Mouse (Mus musculus) forelimb bud, embryonic 11.5 days (tissue): ENCODE measurements around the gene Pitpnc1.

Source experiments
- DNase-seq: peaks from one replicate; pipeline ENCODE4 v3.0.0-alpha.2; 2012; ENCODE audit warnings: low read depth, low spot score

The Pitpnc1 gene

DNA sequence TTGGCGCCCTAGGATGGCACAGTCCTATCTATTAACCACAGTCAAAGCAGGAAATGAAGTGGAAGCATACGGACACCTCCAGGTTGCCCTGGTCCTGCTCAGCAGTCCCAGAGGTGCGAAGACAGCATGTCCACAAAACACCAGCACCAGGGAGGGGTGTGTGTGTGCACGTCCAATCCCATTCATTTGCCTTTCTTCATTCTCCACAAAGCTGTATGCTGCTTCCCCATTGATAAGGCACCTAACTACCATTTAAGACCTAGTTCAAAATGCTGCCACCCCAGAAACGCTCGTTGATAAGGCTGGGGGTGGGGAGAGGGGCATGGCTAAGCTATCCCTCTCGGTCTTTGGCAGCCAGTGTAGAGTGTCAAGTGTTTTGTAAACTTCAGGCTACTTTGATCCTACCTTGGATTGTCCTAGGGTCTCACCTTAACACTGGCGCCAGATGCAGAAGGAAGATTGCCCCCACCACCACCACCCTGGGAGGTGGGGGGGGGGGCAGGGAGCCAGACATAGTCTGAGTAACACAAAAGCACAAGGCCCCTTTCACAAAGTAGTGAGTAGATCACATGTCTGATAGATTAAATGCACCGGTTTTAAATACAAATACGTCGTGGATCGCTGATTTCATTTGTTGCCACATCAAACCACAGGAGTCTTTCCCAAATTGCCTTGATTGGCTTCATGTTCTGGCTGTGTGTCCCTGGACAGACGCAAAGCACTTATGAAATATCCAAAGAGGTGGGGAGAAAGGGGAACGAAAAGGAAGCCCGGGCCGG lies 2.1 kb downstream of the Pitpnc1 start:
- no peak for DNase-seq

DNA sequence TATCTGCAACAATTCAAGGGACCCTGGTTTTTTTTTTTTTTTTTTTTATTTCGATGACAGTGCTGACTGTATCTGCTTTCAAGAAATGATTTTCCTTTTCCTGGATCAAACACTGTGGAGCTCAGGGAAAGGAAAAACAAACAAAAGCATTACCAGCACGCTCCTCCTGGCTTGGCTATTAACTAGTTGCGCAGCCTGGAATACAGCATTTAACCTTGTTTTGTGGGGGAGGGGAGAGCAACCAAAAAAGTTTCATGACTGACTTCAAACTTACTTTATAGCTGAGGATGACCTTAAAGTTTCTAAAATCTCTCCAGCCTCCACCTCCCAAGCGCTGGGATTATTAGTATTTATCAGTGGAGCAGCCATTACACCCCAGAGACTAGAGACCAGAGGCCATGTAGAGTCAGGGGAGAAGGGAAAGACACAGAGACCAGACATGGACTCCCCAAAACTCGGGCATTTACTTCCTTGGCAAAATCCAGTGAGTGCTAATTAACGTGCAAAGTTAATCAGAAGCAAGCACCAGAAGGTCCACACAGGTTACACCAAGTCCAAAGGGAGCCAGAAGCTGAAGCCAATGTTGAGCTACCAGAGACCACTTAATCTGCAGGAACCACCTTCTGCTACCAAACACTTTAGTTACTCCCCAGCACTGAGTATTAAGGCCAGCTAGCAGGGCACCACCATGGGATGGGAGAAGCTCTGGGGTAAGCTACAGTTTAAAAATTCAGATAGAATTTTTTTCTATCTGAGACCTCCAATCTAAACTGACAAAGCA lies 3.7 kb downstream of the Pitpnc1 start:
- no peak for DNase-seq

DNA sequence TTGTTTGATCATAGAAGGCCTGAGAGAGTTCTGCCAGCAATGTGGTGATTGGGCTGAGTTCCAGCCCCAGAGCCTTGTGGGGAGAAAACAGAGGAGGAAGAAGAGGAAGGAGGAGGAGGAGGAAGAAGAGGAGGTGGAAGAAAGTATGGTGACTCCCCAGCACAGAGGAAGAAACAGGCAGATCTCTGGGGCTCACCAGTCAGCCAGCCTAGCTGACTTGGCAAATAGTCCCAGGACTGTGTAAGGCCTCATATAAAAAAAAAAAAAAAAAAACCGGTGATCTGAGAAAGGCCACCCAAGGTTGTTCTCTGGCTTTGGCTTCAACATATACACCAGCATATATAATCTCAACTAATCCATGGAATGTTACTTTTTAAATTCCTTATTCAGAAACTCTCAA lies 4.5 kb downstream of the Pitpnc1 start:
- DNase-seq = no peak

DNA sequence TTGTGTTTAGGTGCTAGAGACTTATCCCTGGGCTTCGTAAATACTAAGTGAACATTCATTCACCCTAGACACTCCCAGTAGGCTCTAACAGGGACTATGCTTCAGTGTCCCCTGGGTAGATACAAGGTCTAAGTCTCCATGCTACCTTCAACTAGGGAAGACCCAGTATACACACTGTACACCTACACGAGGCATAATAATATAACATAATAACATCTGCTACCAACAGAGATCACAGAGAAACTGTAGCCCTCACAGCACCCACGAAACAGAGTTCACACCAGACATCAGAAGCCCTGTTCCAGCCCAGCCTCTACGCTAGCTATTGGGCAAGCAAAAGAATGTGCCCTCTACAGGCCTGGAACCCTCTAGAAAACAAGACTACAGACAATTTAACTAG lies 5.5 kb downstream of the Pitpnc1 start:
- DNase-seq = no peak

DNA sequence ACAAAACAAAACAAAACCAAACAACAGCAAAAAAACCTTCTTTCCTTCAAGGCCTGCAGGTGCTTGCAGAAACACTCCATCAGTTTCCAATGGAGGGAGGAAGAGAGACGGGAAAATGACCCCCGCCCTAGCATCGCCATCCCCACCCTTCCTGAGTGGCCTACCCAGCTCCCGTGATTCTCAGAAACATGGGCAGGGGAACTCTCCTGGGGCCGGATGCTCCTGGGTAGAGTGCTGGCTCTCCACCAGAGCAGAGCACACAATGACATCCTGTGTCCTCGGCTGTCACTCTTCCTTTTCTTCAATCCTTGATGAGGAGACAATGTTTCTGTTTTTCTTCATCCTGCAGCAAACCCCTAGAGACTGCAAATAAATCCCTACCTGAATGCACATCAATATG lies 6.4 kb downstream of the Pitpnc1 start:
- DNase-seq = no peak

GRCm38 (mm10) chr11:107463251-107463681 lies 7.2 kb downstream of the Pitpnc1 start:
- no peak for DNase-seq

DNA sequence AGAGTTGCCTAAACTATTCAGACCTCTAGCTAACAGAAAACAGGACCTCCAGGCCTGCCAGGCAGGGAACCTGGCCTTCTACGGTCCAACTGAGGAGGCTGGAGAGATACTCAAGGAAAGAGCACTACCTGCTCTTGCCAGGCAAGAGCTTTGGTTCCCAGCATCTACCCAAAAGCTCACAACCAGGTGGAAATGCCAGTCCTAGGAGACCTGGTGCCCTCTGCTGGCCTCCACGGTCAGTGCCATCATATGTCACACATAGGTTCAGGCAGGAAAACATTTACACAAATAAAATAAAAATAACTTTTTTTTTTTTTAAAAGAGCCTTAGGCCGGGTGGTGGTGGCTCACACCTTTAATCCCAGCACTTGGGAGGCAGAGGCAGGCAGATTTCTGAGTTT lies 8.0 kb downstream of the Pitpnc1 start:
- no peak for DNase-seq

DNA sequence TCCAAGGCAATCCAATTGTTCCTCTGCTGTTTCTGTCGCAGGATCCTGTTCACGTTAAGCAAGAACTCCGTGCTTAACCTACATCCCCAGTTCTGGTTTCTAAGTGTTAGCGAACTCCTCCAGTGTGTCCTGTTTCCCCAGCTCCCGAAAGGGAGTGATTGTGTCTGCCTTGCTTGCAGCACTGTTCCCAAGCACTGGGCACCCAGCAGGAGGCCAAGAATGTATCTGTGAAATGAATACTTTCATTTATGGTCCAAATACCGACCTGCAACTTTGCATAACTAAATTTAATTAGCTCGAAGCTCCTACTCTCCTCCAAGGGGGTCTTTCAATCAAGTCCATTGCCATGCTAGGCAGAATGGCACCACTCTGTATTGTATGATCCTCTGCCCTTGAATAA lies 10.7 kb downstream of the Pitpnc1 start:
- no peak for DNase-seq

DNA sequence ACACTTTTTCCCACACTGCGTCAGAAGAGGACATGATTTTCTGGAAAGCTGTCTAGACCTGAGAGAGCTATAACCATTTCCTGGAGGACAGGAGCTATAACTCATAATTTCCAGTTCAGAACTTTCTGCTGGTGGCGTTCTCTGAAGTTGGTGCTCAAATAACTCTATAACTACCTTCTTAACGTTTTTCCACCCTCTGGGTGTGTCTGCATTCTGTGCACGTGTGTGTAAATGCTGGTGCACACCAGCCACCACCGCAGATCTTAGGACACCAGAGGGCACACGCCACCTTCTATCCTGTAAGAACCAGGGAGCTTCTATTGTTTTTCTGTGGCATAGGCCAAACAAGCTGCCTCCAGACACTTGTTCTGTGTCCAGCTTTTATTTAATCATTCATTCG lies 11.5 kb downstream of the Pitpnc1 start:
- no peak for DNase-seq

DNA sequence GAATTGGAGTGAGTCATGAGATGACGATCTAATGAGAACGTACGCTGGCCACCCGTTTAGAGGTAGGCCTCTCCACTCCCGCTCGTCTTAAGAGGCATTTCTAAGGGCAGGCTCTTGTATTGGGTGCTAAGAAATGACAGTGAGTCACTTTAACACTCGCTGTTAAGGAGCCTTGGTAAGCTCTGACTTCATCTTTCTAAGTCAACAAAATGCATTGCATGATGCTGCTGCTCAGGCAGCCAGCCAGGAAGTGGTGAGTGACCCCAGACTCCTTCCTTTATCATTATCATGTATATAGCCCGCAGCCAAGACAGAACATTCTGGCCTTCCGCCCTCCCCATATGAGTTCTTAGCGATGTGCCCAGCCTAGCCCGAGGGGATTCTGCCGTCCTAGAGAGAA lies 12.2 kb downstream of the Pitpnc1 start:
- no peak for DNase-seq

DNA sequence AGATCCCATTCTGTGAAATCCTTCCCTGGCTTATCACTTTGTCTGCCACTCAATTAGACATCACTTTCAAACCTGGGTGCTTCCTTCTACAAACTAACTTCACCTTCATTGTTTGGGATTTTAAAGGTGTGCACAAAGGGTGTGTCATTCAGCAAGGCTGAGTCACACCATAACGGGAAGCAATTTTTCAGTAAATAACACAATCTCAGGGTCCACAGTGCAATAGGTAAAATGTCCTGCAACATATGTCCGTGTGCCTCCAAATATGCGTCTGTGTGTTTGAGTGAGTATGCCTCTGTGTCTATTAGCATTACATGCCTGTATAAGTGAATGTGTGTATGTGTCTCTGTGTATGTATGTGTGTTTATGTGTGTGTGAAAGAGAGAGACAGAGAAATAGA lies 13.2 kb downstream of the Pitpnc1 start:
- DNase-seq = no peak

GRCm38 (mm10) chr11:107454546-107455462 lies 15.7 kb downstream of the Pitpnc1 start:
- DNase-seq = no peak

- DNase-seq = no peak
These were observed 18.4 kb downstream of the Pitpnc1 start for GRCm38 (mm10) chr11:107452053-107452452.

GRCm38 (mm10) chr11:107451106-107451505 lies 19.4 kb downstream of the Pitpnc1 start:
- DNase-seq = no peak

DNA sequence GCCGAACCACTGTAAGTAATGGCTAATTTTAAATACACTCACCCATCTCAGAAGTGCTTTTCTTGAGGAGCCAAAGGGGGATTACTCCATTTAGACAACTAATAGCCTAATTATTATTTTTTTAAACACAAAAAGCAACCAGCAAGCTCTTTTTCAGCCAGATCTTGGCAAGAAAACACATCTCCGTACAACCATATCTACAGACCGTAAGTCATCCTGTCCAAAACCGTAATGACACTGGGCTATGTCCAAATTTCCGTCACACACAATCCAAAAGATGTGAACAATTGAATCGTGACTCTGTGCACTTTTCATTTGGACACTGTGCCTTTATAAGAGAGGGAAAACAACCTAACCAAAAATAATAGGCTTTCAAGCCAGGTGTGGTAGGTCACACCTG lies 20.4 kb downstream of the Pitpnc1 start:
- DNase-seq = no peak

DNA sequence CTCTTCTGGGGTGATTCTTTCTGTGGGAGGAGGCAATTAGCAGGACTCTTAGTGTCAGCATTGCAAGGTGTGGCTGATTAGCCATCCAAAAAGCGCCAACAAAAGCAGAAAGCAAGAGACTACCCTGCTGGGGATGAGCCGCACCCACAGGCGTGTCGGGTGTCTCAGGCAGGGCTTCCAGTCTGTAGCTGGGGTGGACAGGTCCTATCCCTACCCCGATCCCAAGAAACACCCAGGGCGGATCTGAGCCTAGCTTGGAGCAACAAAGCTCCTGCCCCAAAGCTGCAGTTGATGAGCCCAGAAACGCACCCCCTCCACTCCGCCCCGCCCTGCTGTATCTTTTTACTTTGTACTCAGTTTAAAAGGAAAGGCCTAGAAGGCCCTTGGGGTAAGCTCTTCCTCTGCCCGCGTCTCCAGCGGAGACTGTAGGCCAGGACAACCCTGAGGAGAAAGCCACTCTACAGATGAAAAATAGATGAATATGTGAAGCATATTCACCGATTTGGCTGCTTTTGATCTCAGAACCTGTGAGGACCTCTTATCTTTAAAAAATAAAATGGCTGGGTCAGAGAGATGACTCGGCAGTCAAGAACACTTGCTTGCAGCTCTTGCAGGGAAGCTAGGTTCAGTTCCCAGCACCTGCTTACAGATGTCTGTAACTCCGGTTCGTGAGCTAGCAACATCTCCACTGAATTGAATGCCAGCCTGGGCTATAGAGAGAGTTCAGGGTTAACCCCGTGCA lies 21.2 kb downstream of the Pitpnc1 start:
- no peak for DNase-seq

GRCm38 (mm10) chr11:107447915-107448314 lies 22.6 kb downstream of the Pitpnc1 start:
- DNase-seq = no peak

DNA sequence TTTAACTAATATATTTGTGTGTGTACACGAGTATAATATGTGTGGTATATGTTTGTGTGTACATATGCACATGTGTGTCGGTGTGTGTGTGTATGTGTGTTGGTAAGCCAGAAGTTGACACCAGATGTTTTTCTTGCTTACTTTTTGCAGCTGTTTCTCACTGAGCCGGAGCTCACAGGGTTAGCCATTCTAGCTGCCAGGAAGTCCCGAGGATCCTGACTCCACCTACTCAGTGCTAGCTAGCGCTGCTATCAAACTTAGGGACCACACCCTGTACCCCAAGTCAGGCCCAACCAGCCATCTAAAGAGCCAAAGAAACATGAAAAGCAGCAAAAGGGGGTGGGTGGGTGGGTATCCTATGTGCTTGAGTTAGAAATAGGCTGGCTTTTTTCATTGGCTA lies 23.1 kb downstream of the Pitpnc1 start:
- DNase-seq = no peak

- DNase-seq = no peak
These were observed 23.8 kb downstream of the Pitpnc1 start for GRCm38 (mm10) chr11:107446650-107447049.

GRCm38 (mm10) chr11:107445683-107446082 lies 24.8 kb downstream of the Pitpnc1 start:
- no peak for DNase-seq
